Comparison of ENCODE assay signal across 21 mouse cellular contexts in the genomic region with DNA sequence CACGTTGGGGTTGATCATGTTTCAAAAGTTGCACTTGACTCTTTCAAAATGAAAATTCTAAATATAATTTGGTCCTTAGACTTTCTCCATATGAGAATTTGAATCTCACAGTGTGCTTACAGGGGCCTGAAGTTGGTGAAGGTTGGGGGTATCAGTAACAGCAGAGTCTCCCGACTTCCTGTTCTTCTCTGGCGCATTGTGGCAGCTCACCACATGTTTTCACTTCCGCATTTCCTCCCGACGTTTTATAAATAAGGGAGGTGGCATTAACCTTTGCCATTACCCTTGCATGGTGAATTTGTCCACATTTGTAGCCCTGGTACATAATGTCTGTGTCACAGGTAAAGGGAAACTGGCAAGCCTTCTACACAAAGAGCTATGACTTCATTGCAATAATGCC. TPM values are rescaled to one million over a fixed set of nuclear protein-coding genes. Genes with fewer than 3 reads are reported as not detected.
A peak's percentile ranks its signal among the peaks of the same experiment; 100 is the strongest.
DNase-seq lines count a peak whose midpoint lies in the region; ATAC-seq and TF ChIP-seq lines count a peak whose summit lies in the region.
"Had no signal": no experiment of that assay in that cellular context is flagged by ENCODE, and none has a peak within 500 bp of the region (broad histone marks: within the 10 kb centered on the region; RNA-seq: fewer than 3 reads in every experiment).

No protein-coding gene starts in this region.

- TF ChIP-seq RAD21 in CH12.LX (IDR thresholded peaks at IDR 0.05; ENCODE audit: low read depth, low read length), result no peak

- H3K9ac ChIP-seq in CH12.LX (ENCODE audit: insufficient read depth, low read depth), result no peak overlapping the region
- H3K9ac ChIP-seq: embryonic facial prominence, embryonic 12.5 days; forebrain, embryonic 13.5 days; heart, embryonic 15.5 days; limb, embryonic 13.5 days; liver, embryonic 14.5 days; neural tube, embryonic 13.5 days had no signal

- no peak overlapping the region for H3K4me3 ChIP-seq in CH12.LX (replicated peaks in 1 of 3; ENCODE audit: low read depth in 2 of 3, low read length in 2 of 3, poor library complexity in 1 of 3)
- H3K4me3 ChIP-seq: embryonic facial prominence, embryonic 12.5 days; erythroblast, embryonic 14.5 days; forebrain, embryonic 13.5 days; heart, embryonic 15.5 days; hindbrain, embryonic 10.5 days; limb, embryonic 13.5 days; midbrain, embryonic 10.5 days; neural tube, embryonic 13.5 days had no signal

- DNase-seq in lung, postnatal 36 days, result peak; percentile 8
- DNase-seq in lung, postnatal 10 days, result no peak
- DNase-seq in CH12.LX (ENCODE audit: extremely low read depth), result peak; percentile 81
- peak; percentile 76 for DNase-seq in splenic B cell, adult 2 months (ENCODE audit: low read depth, low spot score)
- DNase-seq in right cerebral cortex, adult 2 months (ENCODE audit: low spot score in 2 of 2), result no peak
- DNase-seq in left cerebral cortex, adult 11 months (ENCODE audit: low spot score), result no peak
- DNase-seq: cerebellum, adult 8-10 months; gastrocnemius, postnatal 14 days; kidney, adult 11 months; right cerebral cortex, postnatal 25 days; thymus, postnatal 4 days had no signal

- no peaks in the 10 kb centered on the region for H3K9me3 ChIP-seq in CH12.LX (replicated peaks; ENCODE audit: low read length)
- H3K9me3 ChIP-seq: embryonic facial prominence, embryonic 12.5 days; forebrain, embryonic 13.5 days; heart, embryonic 15.5 days; hindbrain, embryonic 10.5 days; limb, embryonic 13.5 days; midbrain, embryonic 10.5 days; neural tube, embryonic 13.5 days had no signal

- no peaks in the 10 kb centered on the region for H3K36me3 ChIP-seq in CH12.LX (replicated peaks in 1 of 2; ENCODE audit: control insufficient read depth in 1 of 2, insufficient read depth in 1 of 2, low read length in 1 of 2)
- H3K36me3 ChIP-seq in splenic B cell, adult 2 months (ENCODE audit: control insufficient read depth, insufficient read depth, low read length, poor library complexity, severe bottlenecking), result no peaks in the 10 kb centered on the region
- H3K36me3 ChIP-seq: embryonic facial prominence, embryonic 12.5 days; heart, embryonic 15.5 days; hindbrain, embryonic 10.5 days; limb, embryonic 13.5 days; midbrain, embryonic 10.5 days; neural tube, embryonic 13.5 days had no signal

- H3K27ac ChIP-seq in CH12.LX (ENCODE audit: insufficient read depth, low read depth), result no peak overlapping the region
- H3K27ac ChIP-seq: embryonic facial prominence, embryonic 12.5 days; forebrain, embryonic 13.5 days; heart, embryonic 15.5 days; hindbrain, embryonic 10.5 days; limb, embryonic 13.5 days; liver, embryonic 14.5 days; midbrain, embryonic 10.5 days; neural tube, embryonic 13.5 days had no signal

- TF ChIP-seq CTCF in CH12.LX (conservative IDR thresholded peaks at IDR 0.05 in 1 of 2, IDR thresholded peaks at IDR 0.05 in 1 of 2; ENCODE audit: low read depth in 2 of 2, low read length in 2 of 2), result no peak

- in situ Hi-C loops in CH12.LX (cut with MboI; ENCODE audit: low pct_ligation_motif_present, low pct_unique_long_range_greater_than_20kb, low sequenced_read_pairs), result no loop called here

- TF ChIP-seq POLR2A in CH12.LX (IDR thresholded peaks at IDR 0.05; ENCODE audit: low read depth, low read length), result no peak

- peak; percentile 96 for TF ChIP-seq EP300 in CH12.LX (IDR thresholded peaks at IDR 0.05; ENCODE audit: low read length)

- H3K27me3 ChIP-seq in CH12.LX (replicated peaks), result no peaks in the 10 kb centered on the region
- H3K27me3 ChIP-seq in splenic B cell, adult 2 months (ENCODE audit: control insufficient read depth, insufficient read depth, low read length, poor library complexity, severe bottlenecking), result no peaks in the 10 kb centered on the region
- H3K27me3 ChIP-seq: embryonic facial prominence, embryonic 12.5 days; forebrain, embryonic 13.5 days; heart, embryonic 15.5 days; limb, embryonic 13.5 days; neural tube, embryonic 13.5 days had no signal

- H3K79me2 ChIP-seq in CH12.LX (replicated peaks; ENCODE audit: control insufficient read depth, extremely low read depth, insufficient read depth, poor library complexity, severe bottlenecking), result no peaks in the 10 kb centered on the region

- ATAC-seq in hematopoietic stem cell, adult 5-6 weeks (replicated peaks in 1 of 2; ENCODE audit: insufficient read depth in 1 of 2, low FRiP score in 2 of 2, low TSS enrichment in 1 of 2, low read depth in 1 of 2, poor library complexity in 2 of 2, severe bottlenecking in 2 of 2), result peak; percentile 97 to 99
- ATAC-seq: forebrain, embryonic 13.5 days had no signal

- H3K4me1 ChIP-seq in CH12.LX (ENCODE audit: control insufficient read depth in 1 of 2, insufficient read depth in 2 of 2), result peaks cover 4 to 12% of the 10 kb centered on the region in 2 experiments; a peak in 2 of 4 replicates
- H3K4me1 ChIP-seq: embryonic facial prominence, embryonic 12.5 days; forebrain, embryonic 13.5 days; heart, embryonic 15.5 days; hindbrain, embryonic 10.5 days; limb, embryonic 13.5 days; midbrain, embryonic 10.5 days; neural tube, embryonic 13.5 days had no signal

- dilution Hi-C loops in CH12.LX (cut with MboI; ENCODE audit: extremely low pct_ligation_motif_present, extremely low pct_unique_long_range_greater_than_20kb, low sequenced_read_pairs), result no loop called here

- peak overlapping the region; percentile 71 for H3K4me2 ChIP-seq in CH12.LX (ENCODE audit: insufficient read depth, low read depth, poor library complexity, severe bottlenecking)
- H3K4me2 ChIP-seq: embryonic facial prominence, embryonic 12.5 days; forebrain, embryonic 13.5 days; heart, embryonic 15.5 days; limb, embryonic 13.5 days; neural tube, embryonic 13.5 days had no signal

TF ChIP-seq in CH12.LX, 34 proteins besides CTCF, POLR2A, EP300 and RAD21:
- TF ChIP-seq ETS1 (conservative IDR thresholded peaks at IDR 0.05; ENCODE audit: low read depth, low read length), result peak; percentile 43
- TF ChIP-seq MAX (IDR thresholded peaks at IDR 0.05; ENCODE audit: low read length), result peak; percentile 69
- TF ChIP-seq RCOR1 (conservative IDR thresholded peaks at IDR 0.05; ENCODE audit: low read depth, low read length), result 0 out of 2 replicates have a peak, but pooled peaks have one; percentile 17
- TF ChIP-seq MAZ (IDR thresholded peaks at IDR 0.05; ENCODE audit: low read depth, low read length), result no peak
- no peak for TF ChIP-seq JUND (conservative IDR thresholded peaks at IDR 0.05; ENCODE audit: low read depth, low read length)
- TF ChIP-seq MEF2A (IDR thresholded peaks at IDR 0.05; ENCODE audit: borderline replicate concordance, low read depth, low read length), result 0 out of 2 replicates have a peak, but pooled peaks have one; percentile 63
- peak; percentile 85 for TF ChIP-seq MYC (IDR thresholded peaks at IDR 0.05; ENCODE audit: low read depth, low read length)
- TF ChIP-seq IRF4 (IDR thresholded peaks at IDR 0.05; ENCODE audit: low read depth, low read length), result peak; percentile 93
- no peak for TF ChIP-seq MAFK (IDR thresholded peaks at IDR 0.05; ENCODE audit: insufficient replicate concordance, low read length)
- TF ChIP-seq BHLHE40 (IDR thresholded peaks at IDR 0.05; ENCODE audit: low read depth, low read length), result peak; percentile 75
- peak; percentile 82 for TF ChIP-seq ELF1 (IDR thresholded peaks at IDR 0.05; ENCODE audit: low read depth, low read length)
- no peak for TF ChIP-seq CHD1 (IDR thresholded peaks at IDR 0.05; ENCODE audit: low read depth, low read length)
- TF ChIP-seq NELFE (IDR thresholded peaks at IDR 0.05; ENCODE audit: low read depth, low read length), result no peak
- TF ChIP-seq CHD2 (IDR thresholded peaks at IDR 0.05; ENCODE audit: low read length), result peak; percentile 50; the same call in 1 of the 2 replicates

RNA-seq across cellular contexts. Expression of a gene that starts 23.6 kb away (rescaled TPM):
- total RNA-seq in CH12.LX (2012; rRNA removed) (0.38 and 0.68 TPM in 2 replicates), CH12.LX (2014; rRNA removed) (0.24 and 0.27 TPM in 2 replicates)
- 0.29 and 0.37 TPM in 2 replicates for polyA plus RNA-seq in CH12.LX (2012; ENCODE audit: insufficient read length, low read depth)
- 13.4 and 39.0 TPM in 2 replicates for total RNA-seq in hematopoietic stem cell, adult 5-6 weeks (2017)

Comparison
In these comparisons a context has a peak if more than half of its experiments do, and no peak if none do; other contexts are left out.
1. DNase-seq: peak in lung, postnatal 36 days (single experiment), CH12.LX (single experiment) and splenic B cell, adult 2 months (single experiment); none in lung, postnatal 10 days (single experiment), right cerebral cortex, adult 2 months (0 of 2) and left cerebral cortex, adult 11 months (single experiment).